Mouse (Mus musculus): ENCODE measurements around the gene Rarres2.

- no peak for TF ChIP-seq POLR2A (IDR thresholded peaks at IDR 0.05; ENCODE audit: borderline replicate concordance, low read depth, low read length)
- no peak for TF ChIP-seq CTCF (IDR thresholded peaks at IDR 0.05; ENCODE audit: low read depth, low read length)
Measured at GRCm38 (mm10) chr6:48534913-48535312, 37.7 kb downstream of the Rarres2 start.

Measured in bone marrow macrophage, adult 2 months (primary cell).